Comparison of ENCODE assay signal across 15 mouse cellular contexts in the genomic region with DNA sequence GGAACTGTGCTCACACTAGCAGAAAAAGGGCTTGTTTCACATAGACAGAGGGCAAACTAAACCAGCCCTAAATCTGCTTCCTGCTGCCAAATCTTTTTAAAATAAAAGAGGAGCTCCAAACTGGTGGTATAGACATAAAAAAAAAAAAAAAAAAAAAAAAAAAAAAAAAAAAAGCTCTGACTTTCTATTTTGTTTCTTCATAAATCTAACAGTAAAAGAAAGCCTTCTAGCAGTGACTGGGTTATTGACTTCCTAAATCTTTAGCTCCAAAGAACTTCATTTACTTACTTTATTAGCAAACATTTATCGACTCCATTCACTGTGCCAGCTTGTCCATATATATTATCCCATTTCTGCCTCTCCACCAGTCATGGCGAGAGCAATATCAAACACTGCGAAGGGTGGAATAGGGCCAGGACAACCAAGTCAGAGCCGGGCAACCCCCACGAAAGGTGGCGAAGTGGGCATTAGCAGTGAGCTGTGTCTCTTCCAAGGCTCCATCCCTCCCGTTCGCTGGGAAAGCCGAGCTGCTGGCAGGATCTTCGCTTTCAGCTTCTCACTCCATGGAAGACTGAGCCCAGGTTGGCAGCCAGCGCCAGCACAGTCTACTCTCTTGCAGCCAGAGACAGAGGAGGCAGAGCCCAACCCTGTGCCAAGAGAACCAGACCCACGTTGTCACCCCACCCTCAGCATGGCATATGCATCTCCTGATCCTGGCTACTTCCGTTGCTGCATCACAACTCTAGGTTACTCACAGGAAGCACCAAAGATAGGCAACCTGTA.
DNase-seq lines count a peak whose midpoint lies in the region; ATAC-seq and TF ChIP-seq lines count a peak whose summit lies in the region.
"Had no signal": no experiment of that assay in that cellular context is flagged by ENCODE, and none has a peak within 500 bp of the region (broad histone marks: within the 10 kb centered on the region; RNA-seq: fewer than 3 reads in every experiment).

No protein-coding gene starts in this region.

- H3K9ac ChIP-seq in hindbrain, embryonic 13.5 days = no peak overlapping the region
- no peak overlapping the region for H3K9ac ChIP-seq in hindbrain, embryonic 12.5 days
- H3K9ac ChIP-seq in forebrain, postnatal 0 days = no peak overlapping the region
- H3K9ac ChIP-seq in neural tube, embryonic 14.5 days (replicated peaks; ENCODE audit: low read depth, low read length) = no peak overlapping the region
- no peak overlapping the region for H3K9ac ChIP-seq in heart, embryonic 12.5 days
- H3K9ac ChIP-seq: limb, embryonic 12.5 days; liver, postnatal 0 days had no signal

- H3K27me3 ChIP-seq in hindbrain, embryonic 13.5 days = 0 out of 2 replicates have a peak, but pooled peaks cover 1% of the 10 kb centered on the region
- peaks cover 11% of the 10 kb centered on the region for H3K27me3 ChIP-seq in hindbrain, embryonic 12.5 days
- H3K27me3 ChIP-seq in forebrain, postnatal 0 days (ENCODE audit: insufficient read depth, low read length) = no peaks in the 10 kb centered on the region
- H3K27me3 ChIP-seq in neural tube, embryonic 14.5 days (ENCODE audit: control insufficient read depth, insufficient read depth, low read length) = no peaks in the 10 kb centered on the region
- peaks cover 18% of the 10 kb centered on the region; the same call in 1 of the 2 replicates for H3K27me3 ChIP-seq in heart, embryonic 12.5 days (replicated peaks)
- H3K27me3 ChIP-seq: limb, embryonic 12.5 days had no signal

- H3K4me1 ChIP-seq in hindbrain, embryonic 13.5 days (replicated peaks) = peaks cover 21% of the 10 kb centered on the region
- peaks cover 16% of the 10 kb centered on the region for H3K4me1 ChIP-seq in hindbrain, embryonic 12.5 days
- no peaks in the 10 kb centered on the region; the same call in 1 of the 2 replicates for H3K4me1 ChIP-seq in forebrain, postnatal 0 days (ENCODE audit: insufficient read depth)
- H3K4me1 ChIP-seq in neural tube, embryonic 14.5 days (ENCODE audit: control insufficient read depth, insufficient read depth, low read length) = 0 out of 2 replicates have a peak, but pooled peaks cover 2% of the 10 kb centered on the region
- no peaks in the 10 kb centered on the region; the same call in 1 of the 2 replicates for H3K4me1 ChIP-seq in heart, embryonic 12.5 days (replicated peaks)

- no peak overlapping the region for H3K4me2 ChIP-seq in hindbrain, embryonic 13.5 days
- no peak overlapping the region for H3K4me2 ChIP-seq in hindbrain, embryonic 12.5 days (replicated peaks)
- no peak overlapping the region for H3K4me2 ChIP-seq in forebrain, postnatal 0 days (ENCODE audit: low read depth)
- no peak overlapping the region for H3K4me2 ChIP-seq in neural tube, embryonic 14.5 days (ENCODE audit: low read depth, low read length)
- no peak overlapping the region for H3K4me2 ChIP-seq in heart, embryonic 12.5 days
- H3K4me2 ChIP-seq: limb, embryonic 12.5 days had no signal

- WGBS in hindbrain, embryonic 13.5 days = 90% methylated on average over 13 of the region's 13 CpGs
- 91% methylated on average over 13 of the region's 13 CpGs for WGBS in hindbrain, embryonic 12.5 days
- WGBS in forebrain, postnatal 0 days = 64% methylated on average over 13 of the region's 13 CpGs
- WGBS in neural tube, embryonic 14.5 days = 81% methylated on average over 13 of the region's 13 CpGs
- WGBS in heart, embryonic 12.5 days = 83% methylated on average over 13 of the region's 13 CpGs

- ATAC-seq in hindbrain, embryonic 13.5 days (ENCODE audit: low FRiP score) = no peak
- no peak for ATAC-seq in hindbrain, embryonic 12.5 days (ENCODE audit: low FRiP score)
- ATAC-seq in forebrain, postnatal 0 days = peak; percentile 53
- ATAC-seq in neural tube, embryonic 14.5 days (ENCODE audit: low read depth) = no peak
- ATAC-seq in heart, embryonic 12.5 days (ENCODE audit: insufficient number of reproducible peaks, low FRiP score) = no peak
- ATAC-seq: CD4-positive, CD25-positive, alpha-beta regulatory T cell, adult 4 months; intestine, embryonic 16.5 days; liver, postnatal 0 days had no signal

- H3K36me3 ChIP-seq in hindbrain, embryonic 13.5 days = no peaks in the 10 kb centered on the region
- H3K36me3 ChIP-seq in hindbrain, embryonic 12.5 days = no peaks in the 10 kb centered on the region
- H3K36me3 ChIP-seq in forebrain, postnatal 0 days (ENCODE audit: insufficient read depth) = no peaks in the 10 kb centered on the region
- no peaks in the 10 kb centered on the region for H3K36me3 ChIP-seq in neural tube, embryonic 14.5 days (ENCODE audit: control insufficient read depth, insufficient read depth, low read length)
- H3K36me3 ChIP-seq in heart, embryonic 12.5 days = no peaks in the 10 kb centered on the region
- H3K36me3 ChIP-seq: limb, embryonic 12.5 days had no signal

- DNase-seq in R1 (ENCODE audit: low read depth, low spot score) = peak; percentile 32
- DNase-seq in forebrain, postnatal 0 days = peak; percentile 42
- DNase-seq in ovary, adult 18-20 months (ENCODE audit: low spot score) = no peak
- no peak for DNase-seq in thymus, postnatal 14 days
- DNase-seq: adrenal gland, postnatal 25 days; gastrocnemius, postnatal 25 days; kidney, postnatal 25 days; liver, postnatal 0 days had no signal

- H3K4me3 ChIP-seq in hindbrain, embryonic 13.5 days = no peak overlapping the region
- no peak overlapping the region for H3K4me3 ChIP-seq in hindbrain, embryonic 12.5 days
- no peak overlapping the region for H3K4me3 ChIP-seq in forebrain, postnatal 0 days (ENCODE audit: low read depth, low read length)
- no peak overlapping the region for H3K4me3 ChIP-seq in neural tube, embryonic 14.5 days (ENCODE audit: low read depth, low read length)
- H3K4me3 ChIP-seq in heart, embryonic 12.5 days = no peak overlapping the region
- H3K4me3 ChIP-seq: limb, embryonic 12.5 days had no signal

- peak overlapping the region; percentile 75 for H3K27ac ChIP-seq in hindbrain, embryonic 13.5 days
- no peak overlapping the region for H3K27ac ChIP-seq in hindbrain, embryonic 12.5 days
- 0 out of 2 replicates have a peak overlapping the region, but pooled peaks have one; percentile 9 for H3K27ac ChIP-seq in forebrain, postnatal 0 days (ENCODE audit: low read depth, low read length)
- H3K27ac ChIP-seq in neural tube, embryonic 14.5 days (ENCODE audit: low read depth, low read length) = peak overlapping the region; percentile 4; the same call in 1 of the 2 replicates
- no peak overlapping the region for H3K27ac ChIP-seq in heart, embryonic 12.5 days (ENCODE audit: poor library complexity, severe bottlenecking)
- H3K27ac ChIP-seq: limb, embryonic 12.5 days had no signal

- no peak for TF ChIP-seq CTCF in forebrain, postnatal 0 days (IDR thresholded peaks at IDR 0.05; ENCODE audit: low read depth)

- no peaks in the 10 kb centered on the region for H3K9me3 ChIP-seq in hindbrain, embryonic 13.5 days
- H3K9me3 ChIP-seq in hindbrain, embryonic 12.5 days (replicated peaks) = no peaks in the 10 kb centered on the region
- no peaks in the 10 kb centered on the region for H3K9me3 ChIP-seq in forebrain, postnatal 0 days (ENCODE audit: low read length)
- no peaks in the 10 kb centered on the region for H3K9me3 ChIP-seq in neural tube, embryonic 14.5 days (ENCODE audit: control insufficient read depth, low read length)
- no peaks in the 10 kb centered on the region for H3K9me3 ChIP-seq in heart, embryonic 12.5 days (replicated peaks)
- H3K9me3 ChIP-seq: limb, embryonic 12.5 days had no signal

Comparison
In these comparisons a context has a peak if more than half of its experiments do, and no peak if none do; other contexts are left out.
1. H3K27ac ChIP-seq: peak in hindbrain, embryonic 13.5 days (single experiment), forebrain, postnatal 0 days (single experiment) and neural tube, embryonic 14.5 days (single experiment); none in hindbrain, embryonic 12.5 days (single experiment) and heart, embryonic 12.5 days (single experiment).
2. DNase-seq: peak in R1 (single experiment) and forebrain, postnatal 0 days (single experiment); none in ovary, adult 18-20 months (single experiment) and thymus, postnatal 14 days (single experiment).